Mouse (Mus musculus): ENCODE results near the gene Reep3. TPM values are rescaled to one million over a fixed set of nuclear protein-coding genes. Genes with fewer than 3 reads are reported as not detected.

Reep3 gene
- total RNA-seq (2012; rRNA removed) (20.3 and 23.2 TPM in 2 replicates), total RNA-seq (2014; rRNA removed) (20.0 and 23.3 TPM in 2 replicates), polyA plus RNA-seq (2012; ENCODE audit: insufficient read length, low read depth) (20.5 and 21.8 TPM in 2 replicates)

DNA sequence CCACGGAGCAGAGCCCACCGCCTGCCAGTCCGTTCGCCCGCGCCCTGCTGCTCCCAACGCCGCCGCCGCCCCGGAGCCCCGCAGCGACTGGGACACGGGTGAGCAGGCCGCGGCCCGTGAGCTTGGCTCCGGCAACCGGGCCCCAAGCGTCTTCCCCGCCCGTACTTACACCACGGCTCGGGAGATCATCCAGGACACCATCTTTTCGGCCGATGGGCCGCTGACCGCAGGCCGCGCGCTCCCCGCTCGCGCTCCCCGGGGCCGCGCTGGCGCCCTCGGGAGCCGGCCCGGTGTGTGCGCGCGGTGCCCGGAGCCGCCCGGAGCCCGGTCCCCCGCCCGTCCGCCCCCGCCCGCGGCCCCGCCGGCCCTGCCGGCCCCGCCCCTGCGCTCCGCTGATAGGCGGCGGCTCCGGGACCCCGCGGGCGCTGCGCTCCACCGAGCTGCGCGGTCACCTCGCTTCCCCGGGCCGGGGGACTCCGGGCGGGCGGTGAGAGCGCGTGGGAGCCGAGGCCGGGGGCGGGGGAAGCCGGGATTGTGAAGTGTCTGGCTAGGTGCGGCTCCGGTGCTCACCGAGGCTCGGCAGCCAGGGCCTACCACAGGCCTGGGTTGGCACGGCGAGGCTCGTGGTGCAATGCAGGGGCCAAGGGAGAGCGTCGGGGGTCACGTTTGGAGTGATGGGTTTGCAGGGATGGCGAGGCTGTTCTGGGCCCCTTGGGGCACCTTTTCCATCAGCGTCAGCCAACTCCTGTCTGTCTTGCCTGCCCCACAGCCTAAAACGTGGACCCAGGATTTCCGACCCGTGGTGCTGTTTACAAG lies at the start of gene Reep3:
TSS of gene Reep3 (minus strand) at position 325 of the 816 bp plus-strand sequence.
- Histone ChIP-seq H3K27me3 (replicated peaks) (no peaks in the 10 kb centered on the region), H3K36me3 (replicated peaks in 1 of 2; ENCODE audit: control insufficient read depth in 1 of 2, insufficient read depth in 1 of 2, low read length in 1 of 2) (peaks cover 0 to 22% of the 10 kb centered on the region in 2 experiments), H3K79me2 (replicated peaks; ENCODE audit: control insufficient read depth, extremely low read depth, insufficient read depth, poor library complexity, severe bottlenecking) (peaks cover 83% of the 10 kb centered on the region), H3K4me1 (ENCODE audit: control insufficient read depth in 1 of 2, insufficient read depth in 2 of 2) (peaks cover 4 to 47% of the 10 kb centered on the region in 2 experiments), H3K9me3 (replicated peaks; ENCODE audit: low read length) (peaks cover 6% of the 10 kb centered on the region), H3K9ac (ENCODE audit: insufficient read depth, low read depth) (peak within 1 kb of the TSS; percentile 74), H3K4me2 (ENCODE audit: insufficient read depth, low read depth, poor library complexity, severe bottlenecking) (peak within 1 kb of the TSS; percentile 88), H3K4me3 (replicated peaks in 1 of 3; ENCODE audit: low read depth in 2 of 3, low read length in 2 of 3, poor library complexity in 1 of 3) (peak within 1 kb of the TSS; percentile 66 to 93 (median 87)), H3K27ac (ENCODE audit: insufficient read depth, low read depth) (peak within 1 kb of the TSS; percentile 97)
- TF ChIP-seq SIN3A (IDR thresholded peaks at IDR 0.05; ENCODE audit: low read length) (peak; percentile 13; the same call in 1 of the 2 replicates), MXI1 (IDR thresholded peaks at IDR 0.05; ENCODE audit: low read depth, low read length) (peak; percentile 80), EP300 (IDR thresholded peaks at IDR 0.05; ENCODE audit: low read length) (0 out of 2 replicates have a peak, but pooled peaks have one; percentile 29), POLR2A (IDR thresholded peaks at IDR 0.05; ENCODE audit: low read depth, low read length) (0 out of 2 replicates have a peak, but pooled peaks have one; percentile 40), MAX (IDR thresholded peaks at IDR 0.05; ENCODE audit: low read length) (peak; percentile 58), KAT2A (IDR thresholded peaks at IDR 0.05; ENCODE audit: insufficient replicate concordance, low read length) (no peak), MYC (IDR thresholded peaks at IDR 0.05; ENCODE audit: low read depth, low read length) (0 out of 2 replicates have a peak, but pooled peaks have one; percentile 16), BHLHE40 (IDR thresholded peaks at IDR 0.05; ENCODE audit: low read depth, low read length) (peak; percentile 85; the same call in 1 of the 2 replicates), ZMIZ1 (IDR thresholded peaks at IDR 0.05; ENCODE audit: low read depth, low read length) (peak; percentile 21; the same call in 1 of the 2 replicates), NELFE (IDR thresholded peaks at IDR 0.05; ENCODE audit: low read depth, low read length) (no peak)
- dilution Hi-C loops (cut with MboI; ENCODE audit: extremely low pct_ligation_motif_present, extremely low pct_unique_long_range_greater_than_20kb, low sequenced_read_pairs), result no loop called here
- in situ Hi-C loops (cut with MboI; ENCODE audit: low pct_ligation_motif_present, low pct_unique_long_range_greater_than_20kb, low sequenced_read_pairs), result loop anchor here (5.0 to 25.0 kb wide), 2 partner anchors 95 to 185 kb away; no protein-coding TSS in a partner anchor
- peak; percentile 60 for DNase-seq (ENCODE audit: extremely low read depth)

GRCm38 (mm10) chr10:67145623-67146022 lies 48.9 kb upstream of the Reep3 start:
- no peak overlapping the region for H3K4me3 ChIP-seq (replicated peaks in 1 of 3; ENCODE audit: low read depth in 2 of 3, low read length in 2 of 3, poor library complexity in 1 of 3)
- no peak for DNase-seq (ENCODE audit: extremely low read depth)
- H3K9ac ChIP-seq (ENCODE audit: insufficient read depth, low read depth), result no peak overlapping the region
- peaks cover 0 to 5% of the 10 kb centered on the region in 2 experiments; a peak in 1 of 4 replicates for H3K4me1 ChIP-seq (ENCODE audit: control insufficient read depth in 1 of 2, insufficient read depth in 2 of 2)
- peaks cover 48% of the 10 kb centered on the region for H3K79me2 ChIP-seq (replicated peaks; ENCODE audit: control insufficient read depth, extremely low read depth, insufficient read depth, poor library complexity, severe bottlenecking)
- H3K27ac ChIP-seq (ENCODE audit: insufficient read depth, low read depth), result no peak overlapping the region
- H3K36me3 ChIP-seq (replicated peaks in 1 of 2; ENCODE audit: control insufficient read depth in 1 of 2, insufficient read depth in 1 of 2, low read length in 1 of 2), result peaks cover 0 to 11% of the 10 kb centered on the region in 2 experiments
- in situ Hi-C loops (cut with MboI; ENCODE audit: low pct_ligation_motif_present, low pct_unique_long_range_greater_than_20kb, low sequenced_read_pairs) (no loop called here), dilution Hi-C loops (cut with MboI; ENCODE audit: extremely low pct_ligation_motif_present, extremely low pct_unique_long_range_greater_than_20kb, low sequenced_read_pairs) (no loop called here)
- TF ChIP-seq EP300 (IDR thresholded peaks at IDR 0.05; ENCODE audit: low read length) (no peak), POLR2AphosphoS2 (IDR thresholded peaks at IDR 0.05; ENCODE audit: low read depth, low read length) (no peak)
- no peaks in the 10 kb centered on the region for H3K9me3 ChIP-seq (replicated peaks; ENCODE audit: low read length)
- H3K27me3 ChIP-seq (replicated peaks), result no peaks in the 10 kb centered on the region
- H3K4me2 ChIP-seq (ENCODE audit: insufficient read depth, low read depth, poor library complexity, severe bottlenecking), result no peak overlapping the region

GRCm38 (mm10) chr10:67144269-67144668 lies 47.5 kb upstream of the Reep3 start:
- no peak overlapping the region for H3K4me2 ChIP-seq (ENCODE audit: insufficient read depth, low read depth, poor library complexity, severe bottlenecking)
- H3K79me2 ChIP-seq (replicated peaks; ENCODE audit: control insufficient read depth, extremely low read depth, insufficient read depth, poor library complexity, severe bottlenecking), result peaks cover 50% of the 10 kb centered on the region
- in situ Hi-C loops (cut with MboI; ENCODE audit: low pct_ligation_motif_present, low pct_unique_long_range_greater_than_20kb, low sequenced_read_pairs), result no loop called here
- H3K9ac ChIP-seq (ENCODE audit: insufficient read depth, low read depth), result no peak overlapping the region
- no peaks in the 10 kb centered on the region for H3K9me3 ChIP-seq (replicated peaks; ENCODE audit: low read length)
- dilution Hi-C loops (cut with MboI; ENCODE audit: extremely low pct_ligation_motif_present, extremely low pct_unique_long_range_greater_than_20kb, low sequenced_read_pairs), result no loop called here
- H3K36me3 ChIP-seq (replicated peaks in 1 of 2; ENCODE audit: control insufficient read depth in 1 of 2, insufficient read depth in 1 of 2, low read length in 1 of 2), result peaks cover 0 to 8% of the 10 kb centered on the region in 2 experiments
- no peaks in the 10 kb centered on the region for H3K27me3 ChIP-seq (replicated peaks)
- H3K27ac ChIP-seq (ENCODE audit: insufficient read depth, low read depth), result no peak overlapping the region
- no peak for DNase-seq (ENCODE audit: extremely low read depth)
- H3K4me3 ChIP-seq (replicated peaks in 1 of 3; ENCODE audit: low read depth in 2 of 3, low read length in 2 of 3, poor library complexity in 1 of 3), result no peak overlapping the region
- H3K4me1 ChIP-seq (ENCODE audit: control insufficient read depth in 1 of 2, insufficient read depth in 2 of 2), result peaks cover 0 to 9% of the 10 kb centered on the region in 2 experiments; a peak in 1 of 4 replicates
- no peak for TF ChIP-seq MAZ (IDR thresholded peaks at IDR 0.05; ENCODE audit: low read depth, low read length)
- no peak for TF ChIP-seq SMC3 (IDR thresholded peaks at IDR 0.05; ENCODE audit: low read depth, low read length)
- TF ChIP-seq MYC (IDR thresholded peaks at IDR 0.05; ENCODE audit: low read depth, low read length), result no peak
- TF ChIP-seq USF2 (conservative IDR thresholded peaks at IDR 0.05; ENCODE audit: low read depth, low read length), result no peak
- no peak for TF ChIP-seq RCOR1 (conservative IDR thresholded peaks at IDR 0.05; ENCODE audit: low read depth, low read length)
- no peak for TF ChIP-seq E2F4 (IDR thresholded peaks at IDR 0.05; ENCODE audit: insufficient replicate concordance, low read depth, low read length)
- TF ChIP-seq ZC3H11A (IDR thresholded peaks at IDR 0.05; ENCODE audit: low read depth, low read length), result no peak
- no peak for TF ChIP-seq JUND (conservative IDR thresholded peaks at IDR 0.05; ENCODE audit: low read depth, low read length)
- no peak for TF ChIP-seq JUN (IDR thresholded peaks at IDR 0.05; ENCODE audit: insufficient read depth, low read depth, low read length)
- TF ChIP-seq ZMIZ1 (IDR thresholded peaks at IDR 0.05; ENCODE audit: low read depth, low read length), result no peak
- TF ChIP-seq ZKSCAN1 (IDR thresholded peaks at IDR 0.05; ENCODE audit: borderline replicate concordance, low read depth, low read length), result no peak
- TF ChIP-seq TBP (conservative IDR thresholded peaks at IDR 0.05; ENCODE audit: low read depth, low read length), result no peak
- TF ChIP-seq EP300 (IDR thresholded peaks at IDR 0.05; ENCODE audit: low read length), result no peak
- no peak for TF ChIP-seq CTCF (conservative IDR thresholded peaks at IDR 0.05 in 1 of 2, IDR thresholded peaks at IDR 0.05 in 1 of 2; ENCODE audit: low read depth in 2 of 2, low read length in 2 of 2)
- TF ChIP-seq POLR2AphosphoS2 (IDR thresholded peaks at IDR 0.05; ENCODE audit: low read depth, low read length), result no peak
- TF ChIP-seq NRF1 (IDR thresholded peaks at IDR 0.05; ENCODE audit: low read depth, low read length), result no peak

Data from CH12.LX (cell line).